Mouse (Mus musculus) midbrain, embryonic 12.5 days (tissue): ENCODE results near the gene Rfc2. TPM values are rescaled to one million over a fixed set of nuclear protein-coding genes. Genes with fewer than 3 reads are reported as not detected.
"Not testable (repeated sequence)": the region's sequence is repeated elsewhere in the genome, so short reads cannot be mapped to it uniquely, and the experiment has no call there.

ENCODE experiments used
- ATAC-seq: fragments of 200-750 bp; cut with Nextera tagmentation; 2 replicates; pipeline ENCODE4 v1.8.0; 2017; ENCODE audit warnings: low read depth, moderate TSS enrichment, moderate library complexity; ENCODE audit not compliant: low FRiP score
- H3K27ac ChIP-seq: fragments of 300-500 bp; sonication (generic); replicated peaks from 2 replicates; pipeline ENCODE4 v1.5.1; 2016; ENCODE audit warnings: mild to moderate bottlenecking
- H3K27me3 ChIP-seq: fragments of 300-500 bp; sonication (generic); 2 replicates; pipeline ENCODE4 v1.6.1; 2016; ENCODE audit warnings: mild to moderate bottlenecking
- H3K36me3 ChIP-seq: fragments of 300-500 bp; sonication (generic); 2 replicates; pipeline ENCODE4 v1.6.1; 2016
- H3K4me1 ChIP-seq: fragments of 300-500 bp; sonication (generic); 2 replicates; pipeline ENCODE4 v1.6.1; 2016
- H3K4me2 ChIP-seq: fragments of 300-500 bp; sonication (generic); replicated peaks from 2 replicates; pipeline ENCODE4 v1.6.1; 2016; ENCODE audit warnings: mild to moderate bottlenecking, moderate library complexity
- H3K4me3 ChIP-seq: fragments of 300-500 bp; sonication (generic); 2 replicates; pipeline ENCODE4 v1.5.1; 2016; ENCODE audit warnings: mild to moderate bottlenecking
- H3K9ac ChIP-seq: fragments of 300-500 bp; sonication (generic); replicated peaks from 2 replicates; pipeline ENCODE4 v1.6.1; 2016; ENCODE audit warnings: mild to moderate bottlenecking, moderate library complexity
- H3K9me3 ChIP-seq: fragments of 300-500 bp; sonication (generic); 2 replicates; pipeline ENCODE4 v1.6.1; 2016; ENCODE audit warnings: mild to moderate bottlenecking
- WGBS: fragments of 180-500 bp; shearing (Covaris S2); methylation state at CpG from one replicate; pipeline ENCODE4 v1.1.7; 2016; 5-methylcytosine and 5-hydroxymethylcytosine counted together
- microRNA-seq: library from miRNA; unstranded; fragments of <30 nt; microRNA quantifications from one replicate; pipeline ENCODE4, GENCODE M21; 2017
- polyA plus RNA-seq: library from polyadenylated mRNA; unstranded; fragments of >200 nt; fragmentation: Nextera tagmentation; extraction: Ambion mirVana; gene quantifications from 2 replicates; pipeline ENCODE4 v1.2.1, GENCODE M21; 2016

Rfc2 gene
- polyA plus RNA-seq, 1 experiment from 2014 or later = 268 TPM

GRCm38 (mm10) chr5:134639269-134639682 is 58.1 kb downstream of the Rfc2 start, which contains the start of gene Eif4h:
TSS of gene Eif4h (minus strand) at chr5:134639490.
- Histone ChIP-seq H3K36me3 (peaks cover 21% of the 10 kb centered on the region), H3K9ac (peak within 1 kb of the TSS; percentile 99), H3K27ac (peak within 1 kb of the TSS; percentile 93), H3K4me1 (peaks cover 12% of the 10 kb centered on the region), H3K9me3 (no peaks in the 10 kb centered on the region), H3K4me3 (peak within 1 kb of the TSS; percentile 99), H3K27me3 (no peaks in the 10 kb centered on the region), H3K4me2 (peak within 1 kb of the TSS; percentile 79)
- WGBS = under 1% methylated on average over 45 of the region's 52 CpGs
- peak; percentile 93 for ATAC-seq

- Histone ChIP-seq H3K9ac (no peak overlapping the region), H3K4me2 (no peak overlapping the region), H3K9me3 (no peaks in the 10 kb centered on the region), H3K4me1 (peaks cover 12% of the 10 kb centered on the region), H3K4me3 (no peak overlapping the region), H3K27me3 (no peaks in the 10 kb centered on the region), H3K36me3 (peaks cover 13% of the 10 kb centered on the region), H3K27ac (no peak overlapping the region)
- ATAC-seq = no peak
- WGBS = 81% methylated on average over 3 of the region's 3 CpGs
Measured at GRCm38 (mm10) chr5:134640371-134640770, 59.2 kb downstream of the Rfc2 start.

DNA sequence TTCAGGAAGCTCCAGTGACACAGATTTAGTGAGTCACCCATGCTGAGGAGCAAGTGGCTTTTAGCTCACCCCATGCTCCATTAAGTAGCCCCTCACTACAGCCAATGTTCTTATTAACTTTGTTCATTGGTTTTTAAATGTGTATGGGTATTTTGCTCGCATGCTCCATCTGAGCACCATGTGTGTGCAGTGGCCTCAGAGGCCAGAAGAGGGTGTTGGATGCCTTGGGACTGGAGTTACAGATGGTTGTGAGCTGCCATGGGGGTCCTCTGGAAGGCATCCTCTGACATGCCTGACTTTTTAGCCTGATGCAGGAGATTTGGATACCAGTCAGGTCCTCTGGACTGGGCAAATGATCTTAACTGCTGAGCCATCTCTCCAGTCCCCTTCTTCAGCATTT is 63.0 kb downstream of the Rfc2 start:
- Histone ChIP-seq H3K4me3 (no peak overlapping the region), H3K36me3 (no peaks in the 10 kb centered on the region)
- ATAC-seq = no peak

DNA sequence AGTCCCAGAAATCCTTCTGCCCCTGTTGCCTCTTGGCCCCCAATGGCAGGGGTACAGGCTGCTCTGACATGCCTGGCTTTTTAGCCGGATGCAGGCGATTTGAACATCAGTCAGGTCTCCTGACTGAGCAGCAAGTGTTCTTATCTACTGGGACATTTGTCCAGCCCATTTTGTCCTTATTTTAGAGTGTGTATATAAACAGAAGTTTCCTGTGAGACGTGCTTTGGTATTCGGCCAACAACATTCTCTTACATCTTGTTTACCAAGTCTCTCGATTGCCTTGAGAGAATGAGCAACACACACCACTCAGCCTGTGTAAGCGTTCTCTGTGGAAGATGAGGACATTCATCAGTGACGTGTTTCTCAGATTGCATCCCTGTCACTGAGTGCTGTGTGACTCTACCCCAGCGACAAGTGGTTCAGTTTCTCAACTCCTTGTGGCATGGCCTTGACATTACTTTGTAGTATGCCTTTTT is 63.5 kb downstream of the Rfc2 start:
- ATAC-seq = no peak
- Histone ChIP-seq H3K4me2 (no peak overlapping the region), H3K9ac (no peak overlapping the region), H3K4me3 (no peak overlapping the region), H3K9me3 (no peaks in the 10 kb centered on the region), H3K4me1 (0 out of 2 replicates have a peak, but pooled peaks cover 3% of the 10 kb centered on the region), H3K27ac (no peak overlapping the region), H3K36me3 (no peaks in the 10 kb centered on the region), H3K27me3 (no peaks in the 10 kb centered on the region)
- 77% methylated on average over 8 of the region's 8 CpGs for WGBS

More for the DNA sequence above, 63.0 kb downstream of the Rfc2 start:
- no peak overlapping the region for H3K27ac ChIP-seq
- WGBS = 67% methylated on average over 1 of the region's 1 CpGs
- no peak overlapping the region for H3K9ac ChIP-seq
- H3K4me1 ChIP-seq = 0 out of 2 replicates have a peak, but pooled peaks cover 5% of the 10 kb centered on the region
- no peak overlapping the region for H3K4me2 ChIP-seq
- no peaks in the 10 kb centered on the region for H3K27me3 ChIP-seq
- no peaks in the 10 kb centered on the region for H3K9me3 ChIP-seq

DNA sequence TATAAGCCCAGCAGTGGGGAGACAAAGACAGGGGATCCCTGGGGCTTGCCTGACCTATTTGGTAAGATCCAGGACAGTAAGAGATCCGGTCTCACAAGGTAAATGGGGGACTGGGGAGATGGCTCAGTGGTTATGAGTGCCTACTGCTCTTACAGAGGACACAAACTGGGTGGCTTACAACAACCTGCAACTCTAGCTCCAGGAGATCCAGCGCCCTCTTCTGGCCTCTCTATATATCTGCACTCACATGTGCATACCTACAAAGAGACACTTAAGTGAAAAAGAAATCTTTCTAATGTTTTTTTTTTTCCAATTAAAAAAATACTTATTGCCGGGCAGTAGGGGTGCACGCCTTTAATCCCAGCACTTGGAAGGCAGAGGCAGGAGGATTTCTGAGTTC is 65.3 kb downstream of the Rfc2 start:
- Histone ChIP-seq H3K9me3 (no peaks in the 10 kb centered on the region), H3K9ac (no peak overlapping the region), H3K27me3 (no peaks in the 10 kb centered on the region), H3K36me3 (no peaks in the 10 kb centered on the region), H3K4me1 (no peaks in the 10 kb centered on the region), H3K27ac (no peak overlapping the region), H3K4me3 (no peak overlapping the region), H3K4me2 (no peak overlapping the region)
- WGBS = 70% methylated on average over 4 of the region's 4 CpGs
- ATAC-seq = no peak

DNA sequence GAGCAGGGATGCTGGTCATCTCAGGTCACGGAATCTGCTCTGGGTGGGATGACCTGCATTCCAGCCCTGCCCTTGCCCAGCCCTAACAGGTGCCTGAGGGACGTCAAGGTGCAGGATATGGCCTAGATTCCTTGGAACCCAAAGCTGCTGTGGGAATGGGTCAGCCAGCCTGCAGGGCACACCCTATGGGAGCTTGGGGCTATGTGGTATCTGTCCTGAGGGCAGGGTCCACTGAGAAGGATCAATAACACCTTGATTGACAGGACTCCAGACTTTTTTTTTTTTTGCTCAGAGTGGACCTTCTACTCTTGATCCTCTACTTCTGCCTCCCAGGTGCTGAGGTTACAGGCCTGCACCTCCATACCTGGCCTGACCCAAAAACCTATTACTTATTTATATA is 66.2 kb downstream of the Rfc2 start:
- ATAC-seq = no peak
- H3K4me1 ChIP-seq = no peaks in the 10 kb centered on the region

DNA sequence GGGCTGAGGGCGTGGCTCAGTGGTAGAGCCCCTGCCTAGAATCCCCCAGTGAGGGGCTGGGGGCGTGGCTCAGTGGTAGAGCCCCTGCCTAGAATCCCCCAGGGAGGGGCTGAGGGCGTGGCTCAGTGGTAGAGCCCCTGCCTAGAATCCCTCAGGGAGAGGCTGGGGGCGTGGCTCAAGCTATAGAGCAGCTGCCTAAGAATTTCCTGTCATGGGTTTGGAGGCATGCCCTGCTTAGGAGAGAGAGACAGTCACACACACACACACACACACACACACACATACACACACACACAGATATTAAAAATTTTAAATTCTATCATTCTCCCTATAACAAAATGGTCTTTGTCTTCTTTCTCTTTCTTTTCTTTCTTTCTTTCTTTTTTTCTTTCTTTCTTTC is 67.8 kb downstream of the Rfc2 start:
- 87% methylated on average over 4 of the region's 4 CpGs for WGBS
- ATAC-seq, H3K4me2 ChIP-seq, H3K27ac ChIP-seq, H3K27me3 ChIP-seq, H3K9me3 ChIP-seq, H3K9ac ChIP-seq, H3K4me3 ChIP-seq, H3K36me3 ChIP-seq, H3K4me1 ChIP-seq: not testable (repeated sequence)

More for the DNA sequence above, 66.2 kb downstream of the Rfc2 start:
- Histone ChIP-seq H3K9ac (no peak overlapping the region), H3K27ac (no peak overlapping the region), H3K36me3 (no peaks in the 10 kb centered on the region), H3K27me3 (no peaks in the 10 kb centered on the region), H3K4me3 (no peak overlapping the region), H3K4me2 (no peak overlapping the region), H3K9me3 (no peaks in the 10 kb centered on the region)
- 85% methylated on average over 2 of the region's 2 CpGs for WGBS

GRCm38 (mm10) chr5:134650926-134651325 is 69.8 kb downstream of the Rfc2 start:
- WGBS = 48% methylated on average over 5 of the region's 5 CpGs

More at GRCm38 (mm10) chr5:134650926-134651325, 69.8 kb downstream of the Rfc2 start:
- Histone ChIP-seq H3K27me3 (no peaks in the 10 kb centered on the region), H3K4me1 (no peaks in the 10 kb centered on the region), H3K27ac (no peak overlapping the region), H3K9ac (no peak overlapping the region), H3K9me3 (no peaks in the 10 kb centered on the region), H3K4me3 (no peak overlapping the region), H3K36me3 (no peaks in the 10 kb centered on the region), H3K4me2 (no peak overlapping the region)
- no peak for ATAC-seq

Small RNA genes within 50 kb of the gene (microRNA-seq; reads per million reads assigned to microRNA genes)
- gene Mir7228 = not detected

Other genes with a start within 250 kb of the Rfc2 start
- 120 and 122 TPM in 2 replicates for gene Gtf2ird1, start 124.7 kb upstream of the Rfc2 start, polyA plus RNA-seq
- 11.4 and 11.9 TPM in 2 replicates for gene Clip2, start 28.9 kb upstream of the Rfc2 start, polyA plus RNA-seq
- 0.13 and 0.29 TPM in 2 replicates for gene Syna, start 21.2 kb upstream of the Rfc2 start, polyA plus RNA-seq
- 3.4 and 3.6 TPM in 2 replicates for gene Lat2, start 33.7 kb downstream of the Rfc2 start, polyA plus RNA-seq
- gene Eif4h, start 58.1 kb downstream of the Rfc2 start, polyA plus RNA-seq = 441 and 455 TPM in 2 replicates
- 16.7 and 17.7 TPM in 2 replicates for gene Limk1, start 107.2 kb downstream of the Rfc2 start, polyA plus RNA-seq
- 3.8 and 4.0 TPM in 2 replicates for gene Eln, start 166.0 kb downstream of the Rfc2 start, polyA plus RNA-seq